Mouse (Mus musculus) thymus, postnatal 4 days (tissue): Measurements from ENCODE around the gene Gm10065.
A peak's percentile ranks its signal among the peaks of the same experiment; 100 is the strongest.
"Not testable (repeated sequence)": the region's sequence is repeated elsewhere in the genome, so short reads cannot be mapped to it uniquely, and the experiment has no call there.

ENCODE experiments used
- DNase-seq: peaks from one replicate; pipeline ENCODE4 v3.0.0; 2021

Gene Gm10065

GRCm38 (mm10) chr13:21478759-21479670, at the start of gene Gm10065, which contains the start of gene Zkscan4:
TSS of gene Gm10065 (minus strand) at chr13:21479441.
TSS of gene Zkscan4 (plus strand) at chr13:21478907.
- DNase-seq: peak; percentile 38

- peak; percentile 77 for DNase-seq
These were observed 27.0 kb upstream of the Gm10065 start for GRCm38 (mm10) chr13:21506221-21506649.

GRCm38 (mm10) chr13:21502296-21502695, 23.1 kb upstream of the Gm10065 start:
- no peak for DNase-seq

- DNase-seq: not testable (repeated sequence)
These were observed 21.9 kb upstream of the Gm10065 start, which contains the start of gene Gm11273 for GRCm38 (mm10) chr13:21501182-21501581. TSS of gene Gm11273 (minus strand) at chr13:21501418.

- peak; percentile 19 for DNase-seq
These were observed 15.8 kb upstream of the Gm10065 start, which contains the start of gene AK157302 for GRCm38 (mm10) chr13:21495080-21495479. TSS of gene AK157302 (plus strand) at chr13:21495223.

- no peak for DNase-seq
These were observed 13.6 kb upstream of the Gm10065 start for GRCm38 (mm10) chr13:21492847-21493246.

GRCm38 (mm10) chr13:21486881-21487280, 7.6 kb upstream of the Gm10065 start:
- DNase-seq: no peak

GRCm38 (mm10) chr13:21472427-21472826, 6.8 kb downstream of the Gm10065 start:
- no peak for DNase-seq

- DNase-seq: no peak
These were observed 10.1 kb downstream of the Gm10065 start for GRCm38 (mm10) chr13:21469097-21469496.

- peak; percentile 54 for DNase-seq
These were observed 10.9 kb downstream of the Gm10065 start, which contains the start of gene Nkapl for GRCm38 (mm10) chr13:21468061-21469019. TSS of gene Nkapl (minus strand) at chr13:21468509.

GRCm38 (mm10) chr13:21467336-21467735, 11.9 kb downstream of the Gm10065 start:
- no peak for DNase-seq

- not testable (repeated sequence) for DNase-seq
These were observed 16.7 kb downstream of the Gm10065 start for GRCm38 (mm10) chr13:21462516-21462915.

GRCm38 (mm10) chr13:21456347-21456746, 22.9 kb downstream of the Gm10065 start:
- no peak for DNase-seq

GRCm38 (mm10) chr13:21454133-21454532, 25.1 kb downstream of the Gm10065 start:
- DNase-seq: no peak

GRCm38 (mm10) chr13:21453449-21453848, 25.8 kb downstream of the Gm10065 start, which contains the start of gene Zscan26:
TSS of gene Zscan26 (minus strand) at chr13:21453730.
- DNase-seq: peak; percentile 73

- no peak for DNase-seq
These were observed 26.2 kb downstream of the Gm10065 start for GRCm38 (mm10) chr13:21453042-21453441.

GRCm38 (mm10) chr13:21447856-21448614, 31.2 kb downstream of the Gm10065 start:
- DNase-seq: no peak

- no peak for DNase-seq
These were observed 32.4 kb downstream of the Gm10065 start for GRCm38 (mm10) chr13:21446796-21447195.

- no peak for DNase-seq
These were observed 38.1 kb downstream of the Gm10065 start for GRCm38 (mm10) chr13:21441207-21441572.

GRCm38 (mm10) chr13:21440503-21441206, 38.6 kb downstream of the Gm10065 start, which contains the start of gene Pgbd1:
TSS of gene Pgbd1 (minus strand) at chr13:21441058.
- peak; percentile 74 for DNase-seq

GRCm38 (mm10) chr13:21435476-21435875, 43.8 kb downstream of the Gm10065 start:
- DNase-seq: no peak
